Mouse (Mus musculus): Measurements from ENCODE around the gene Wwox.
A peak's percentile ranks its signal among the peaks of the same experiment; 100 is the strongest.

Wwox gene

GRCm38 (mm10) chr8:115350707-115351106, 911.3 kb downstream of the Wwox start:
- DNase-seq (ENCODE audit: low read depth), result no peak

GRCm38 (mm10) chr8:115357663-115358335, 918.3 kb downstream of the Wwox start:
- no peak for DNase-seq (ENCODE audit: low read depth)

GRCm38 (mm10) chr8:115358481-115358880, 919.0 kb downstream of the Wwox start:
- no peak for DNase-seq (ENCODE audit: low read depth)

- no peak for DNase-seq (ENCODE audit: low read depth)
These were observed 920.2 kb downstream of the Wwox start for GRCm38 (mm10) chr8:115359701-115360100.

GRCm38 (mm10) chr8:115362518-115362917, 923.1 kb downstream of the Wwox start:
- no peak for DNase-seq (ENCODE audit: low read depth)

GRCm38 (mm10) chr8:115374957-115375356, 935.5 kb downstream of the Wwox start:
- DNase-seq (ENCODE audit: low read depth), result no peak

- peak; percentile 10 for DNase-seq (ENCODE audit: low read depth)
These were observed 936.0 kb downstream of the Wwox start for GRCm38 (mm10) chr8:115375361-115376047.

- no peak for DNase-seq (ENCODE audit: low read depth)
These were observed 937.9 kb downstream of the Wwox start for GRCm38 (mm10) chr8:115377321-115377720.

GRCm38 (mm10) chr8:115380017-115380416, 940.6 kb downstream of the Wwox start:
- no peak for DNase-seq (ENCODE audit: low read depth)

- DNase-seq (ENCODE audit: low read depth), result no peak
These were observed 951.6 kb downstream of the Wwox start for GRCm38 (mm10) chr8:115390921-115391504.

- no peak for DNase-seq (ENCODE audit: low read depth)
These were observed 956.4 kb downstream of the Wwox start for GRCm38 (mm10) chr8:115395840-115396239.

- no peak for DNase-seq (ENCODE audit: low read depth)
These were observed 958.5 kb downstream of the Wwox start for GRCm38 (mm10) chr8:115397981-115398380.

- no peak for DNase-seq (ENCODE audit: low read depth)
These were observed 960.7 kb downstream of the Wwox start for GRCm38 (mm10) chr8:115400013-115400720.
